Mouse (Mus musculus) colon, adult 2 months (tissue): ENCODE measurements around the gene Casp9. TPM values are rescaled to one million over a fixed set of nuclear protein-coding genes. Genes with fewer than 3 reads are reported as not detected.

Experiments used
- polyA plus RNA-seq: library from polyadenylated mRNA; depleted of rRNA; stranded (reverse); fragments of >200 nt; gene quantifications from 2 replicates; pipeline ENCODE4 v1.2.3, GENCODE M21; 2012; rRNA removed

Gene Casp9
- 21.1 and 22.4 TPM in 2 replicates for polyA plus RNA-seq

GRCm38 (mm10) chr4:141793282-141794151 is at the start of gene Casp9:
TSS of gene Casp9 (plus strand) at chr4:141793612.

GRCm38 (mm10) chr4:141746578-141747346 is 46.6 kb upstream of the Casp9 start, which contains the start of gene Agmat:
TSS of gene Agmat (plus strand) at chr4:141746672.

DNA sequence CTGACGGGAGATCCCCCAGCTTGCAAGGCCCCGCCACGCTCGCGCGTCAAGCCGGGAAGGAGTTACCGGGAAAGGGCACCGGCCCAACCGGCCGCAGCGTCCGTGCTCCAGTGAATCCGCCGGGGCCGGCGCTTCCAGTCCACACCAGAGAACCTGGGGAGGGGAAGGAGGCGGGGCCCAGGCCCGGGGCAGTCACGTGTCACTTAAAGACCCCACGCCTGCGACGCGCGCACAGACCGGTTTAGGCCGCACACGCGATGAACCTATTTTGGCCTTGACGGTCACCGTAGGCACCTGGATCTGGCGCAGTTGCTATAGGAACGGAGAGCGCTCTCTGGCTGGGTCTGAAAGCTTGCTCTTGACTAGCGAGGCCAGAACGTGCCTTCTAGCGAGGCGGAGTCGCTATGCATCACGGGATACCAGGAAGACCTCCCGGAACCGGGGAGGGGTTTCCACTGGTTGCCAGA is 2.9 kb upstream of the Casp9 start, which contains the start of gene Dnajc16:
Gene Dnajc16, minus strand, starts transcription at position 408 of the 467 bp plus-strand sequence.

GRCm38 (mm10) chr4:141826060-141826459 is 32.6 kb downstream of the Casp9 start, which contains the start of gene Cela2a:
TSS of gene Cela2a (minus strand) at chr4:141826160.

GRCm38 (mm10) chr4:141845999-141846398 is 52.6 kb downstream of the Casp9 start, which contains the start of gene Ctrc:
TSS of gene Ctrc (minus strand) at chr4:141846359.

Other genes with a start within 250 kb of the Casp9 start
- gene Fblim1, start 187.5 kb upstream of the Casp9 start, polyA plus RNA-seq, result 118 and 124 TPM in 2 replicates
- 43.3 and 46.4 TPM in 2 replicates for gene Tmem82, start 175.0 kb upstream of the Casp9 start, polyA plus RNA-seq
- gene Slc25a34, start 169.8 kb upstream of the Casp9 start, polyA plus RNA-seq, result 44.8 and 48.5 TPM in 2 replicates
- 28.6 and 29.1 TPM in 2 replicates for gene Plekhm2, start 128.7 kb upstream of the Casp9 start, polyA plus RNA-seq
- 8.7 and 14.3 TPM in 2 replicates for gene Rsc1a1, start 108.0 kb upstream of the Casp9 start, polyA plus RNA-seq
- gene Ddi2, start 70.2 kb upstream of the Casp9 start, polyA plus RNA-seq, result 17.2 and 20.5 TPM in 2 replicates
- 0.17 and 0.58 TPM in 2 replicates for gene Agmat, start 46.9 kb upstream of the Casp9 start, polyA plus RNA-seq
- gene Dnajc16, start 2.7 kb upstream of the Casp9 start, polyA plus RNA-seq, result 8.2 and 9.1 TPM in 2 replicates
- 9.3 and 11,101 TPM in 2 replicates for gene Cela2a, start 32.5 kb downstream of the Casp9 start, polyA plus RNA-seq
- 0.84 and 1,055 TPM in 2 replicates for gene Ctrc, start 52.7 kb downstream of the Casp9 start, polyA plus RNA-seq
- 224 and 309 TPM in 2 replicates for gene Efhd2, start 81.3 kb downstream of the Casp9 start, polyA plus RNA-seq
- gene Fhad1, start 221.5 kb downstream of the Casp9 start, polyA plus RNA-seq, result 0.44 and 1.6 TPM in 2 replicates